Mouse (Mus musculus): Measurements from ENCODE around the gene Habp2. TPM values are rescaled to one million over a fixed set of nuclear protein-coding genes. Genes with fewer than 3 reads are reported as not detected.

The Habp2 gene
- polyA plus RNA-seq, 1 experiment from 2014 or later: 50.5 TPM

GRCm38 (mm10) chr19:56358890-56359289, 72.0 kb downstream of the Habp2 start:
- H3K4me2 ChIP-seq (ENCODE audit: low read length): no peak overlapping the region
- no peak for DNase-seq (ENCODE audit: low spot score)
- no peaks in the 10 kb centered on the region for H3K9me3 ChIP-seq (replicated peaks; ENCODE audit: low read length)
- WGBS: 72% methylated on average over 2 of the region's 2 CpGs
- H3K4me1 ChIP-seq (replicated peaks; ENCODE audit: insufficient read depth, low read length): no peaks in the 10 kb centered on the region
- H3K9ac ChIP-seq (ENCODE audit: low read depth, low read length): no peak overlapping the region
- no peak for ATAC-seq (replicated peaks; ENCODE audit: low FRiP score, low read depth)
- no peaks in the 10 kb centered on the region for H3K27me3 ChIP-seq (ENCODE audit: insufficient read depth, low read length)
- no peak for TF ChIP-seq CTCF (IDR thresholded peaks at IDR 0.05; ENCODE audit: low read depth)
- H3K36me3 ChIP-seq (ENCODE audit: insufficient read depth, low read length): no peaks in the 10 kb centered on the region
- no peak overlapping the region for H3K4me3 ChIP-seq (replicated peaks; ENCODE audit: low read depth, low read length)
- H3K27ac ChIP-seq: no peak overlapping the region

GRCm38 (mm10) chr19:56363721-56364460, 77.0 kb downstream of the Habp2 start:
- 49% methylated on average over 15 of the region's 15 CpGs for WGBS
- Histone ChIP-seq H3K9me3 (replicated peaks; ENCODE audit: low read length) (no peaks in the 10 kb centered on the region), H3K4me3 (replicated peaks; ENCODE audit: low read depth, low read length) (no peak overlapping the region), H3K4me2 (ENCODE audit: low read length) (peak overlapping the region; percentile 28), H3K4me1 (replicated peaks; ENCODE audit: insufficient read depth, low read length) (0 out of 2 replicates have a peak, but pooled peaks cover 4% of the 10 kb centered on the region), H3K9ac (ENCODE audit: low read depth, low read length) (no peak overlapping the region), H3K36me3 (ENCODE audit: insufficient read depth, low read length) (no peaks in the 10 kb centered on the region), H3K27me3 (ENCODE audit: insufficient read depth, low read length) (no peaks in the 10 kb centered on the region), H3K27ac (no peak overlapping the region)
- DNase-seq (ENCODE audit: low spot score) (peak; percentile 67), ATAC-seq (replicated peaks; ENCODE audit: low FRiP score, low read depth) (no peak)
- TF ChIP-seq CTCF (IDR thresholded peaks at IDR 0.05; ENCODE audit: low read depth): no peak

- no peak for TF ChIP-seq CTCF (IDR thresholded peaks at IDR 0.05; ENCODE audit: low read depth)
- 52% methylated on average over 8 of the region's 8 CpGs for WGBS
- Histone ChIP-seq H3K4me1 (replicated peaks; ENCODE audit: insufficient read depth, low read length) (0 out of 2 replicates have a peak, but pooled peaks cover 4% of the 10 kb centered on the region), H3K27me3 (ENCODE audit: insufficient read depth, low read length) (no peaks in the 10 kb centered on the region), H3K9me3 (replicated peaks; ENCODE audit: low read length) (no peaks in the 10 kb centered on the region), H3K9ac (ENCODE audit: low read depth, low read length) (no peak overlapping the region), H3K27ac (no peak overlapping the region), H3K36me3 (ENCODE audit: insufficient read depth, low read length) (no peaks in the 10 kb centered on the region), H3K4me3 (replicated peaks; ENCODE audit: low read depth, low read length) (no peak overlapping the region), H3K4me2 (ENCODE audit: low read length) (peak overlapping the region; percentile 28)
- DNase-seq (ENCODE audit: low spot score) (peak; percentile 79), ATAC-seq (replicated peaks; ENCODE audit: low FRiP score, low read depth) (no peak; the same call in 1 of the 2 replicates)
These were observed 77.6 kb downstream of the Habp2 start for GRCm38 (mm10) chr19:56364563-56364962.

GRCm38 (mm10) chr19:56366168-56366567, 79.2 kb downstream of the Habp2 start:
- no peak overlapping the region for H3K4me2 ChIP-seq (ENCODE audit: low read length)
- no peak for ATAC-seq (replicated peaks; ENCODE audit: low FRiP score, low read depth)

GRCm38 (mm10) chr19:56366625-56367024, 79.7 kb downstream of the Habp2 start:
- Histone ChIP-seq H3K27ac (no peak overlapping the region), H3K9ac (ENCODE audit: low read depth, low read length) (no peak overlapping the region), H3K4me3 (replicated peaks; ENCODE audit: low read depth, low read length) (no peak overlapping the region), H3K27me3 (ENCODE audit: insufficient read depth, low read length) (no peaks in the 10 kb centered on the region), H3K4me1 (replicated peaks; ENCODE audit: insufficient read depth, low read length) (0 out of 2 replicates have a peak, but pooled peaks cover 4% of the 10 kb centered on the region), H3K36me3 (ENCODE audit: insufficient read depth, low read length) (no peaks in the 10 kb centered on the region), H3K4me2 (ENCODE audit: low read length) (no peak overlapping the region), H3K9me3 (replicated peaks; ENCODE audit: low read length) (no peaks in the 10 kb centered on the region)
- no peak for ATAC-seq (replicated peaks; ENCODE audit: low FRiP score, low read depth)
- no peak for TF ChIP-seq CTCF (IDR thresholded peaks at IDR 0.05; ENCODE audit: low read depth)
- WGBS: 77% methylated on average over 9 of the region's 9 CpGs
- DNase-seq (ENCODE audit: low spot score): no peak

More at GRCm38 (mm10) chr19:56366168-56366567, 79.2 kb downstream of the Habp2 start:
- 0 out of 2 replicates have a peak, but pooled peaks cover 4% of the 10 kb centered on the region for H3K4me1 ChIP-seq (replicated peaks; ENCODE audit: insufficient read depth, low read length)
- DNase-seq (ENCODE audit: low spot score): no peak
- H3K27ac ChIP-seq: no peak overlapping the region
- H3K4me3 ChIP-seq (replicated peaks; ENCODE audit: low read depth, low read length): no peak overlapping the region
- no peak overlapping the region for H3K9ac ChIP-seq (ENCODE audit: low read depth, low read length)
- TF ChIP-seq CTCF (IDR thresholded peaks at IDR 0.05; ENCODE audit: low read depth): no peak
- H3K27me3 ChIP-seq (ENCODE audit: insufficient read depth, low read length): no peaks in the 10 kb centered on the region
- 85% methylated on average over 11 of the region's 11 CpGs for WGBS
- no peaks in the 10 kb centered on the region for H3K9me3 ChIP-seq (replicated peaks; ENCODE audit: low read length)
- H3K36me3 ChIP-seq (ENCODE audit: insufficient read depth, low read length): no peaks in the 10 kb centered on the region

GRCm38 (mm10) chr19:56367778-56368177, 80.8 kb downstream of the Habp2 start:
- no peaks in the 10 kb centered on the region for H3K36me3 ChIP-seq (ENCODE audit: insufficient read depth, low read length)
- H3K9ac ChIP-seq (ENCODE audit: low read depth, low read length): no peak overlapping the region
- H3K9me3 ChIP-seq (replicated peaks; ENCODE audit: low read length): no peaks in the 10 kb centered on the region
- 71% methylated on average over 7 of the region's 7 CpGs for WGBS
- H3K27me3 ChIP-seq (ENCODE audit: insufficient read depth, low read length): no peaks in the 10 kb centered on the region
- no peak overlapping the region for H3K4me2 ChIP-seq (ENCODE audit: low read length)
- H3K27ac ChIP-seq: no peak overlapping the region
- peak; percentile 34 for DNase-seq (ENCODE audit: low spot score)
- no peak for ATAC-seq (replicated peaks; ENCODE audit: low FRiP score, low read depth)
- 0 out of 2 replicates have a peak, but pooled peaks cover 4% of the 10 kb centered on the region for H3K4me1 ChIP-seq (replicated peaks; ENCODE audit: insufficient read depth, low read length)
- TF ChIP-seq CTCF (IDR thresholded peaks at IDR 0.05; ENCODE audit: low read depth): no peak
- H3K4me3 ChIP-seq (replicated peaks; ENCODE audit: low read depth, low read length): no peak overlapping the region

Data from kidney, postnatal 0 days (tissue).